Mouse (Mus musculus): Measurements from ENCODE around the gene Misp.

DNA sequence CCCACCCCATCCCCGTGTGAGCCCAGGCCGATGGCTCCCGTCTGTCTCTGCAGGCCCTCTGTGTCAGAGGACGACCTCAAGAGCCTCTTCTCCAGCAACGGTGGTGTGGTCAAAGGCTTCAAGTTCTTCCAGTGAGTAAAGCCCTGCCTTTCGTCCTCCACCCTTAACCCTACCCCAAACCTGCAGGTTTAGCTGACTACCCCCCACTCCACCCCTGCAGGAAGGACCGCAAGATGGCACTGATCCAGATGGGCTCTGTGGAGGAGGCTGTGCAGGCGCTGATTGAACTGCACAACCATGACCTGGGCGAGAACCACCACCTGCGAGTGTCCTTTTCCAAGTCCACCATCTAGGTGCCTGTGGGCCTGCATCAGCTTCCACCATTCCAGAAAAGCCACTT is 42.1 kb downstream of the Misp start:
- TF ChIP-seq CTCF (IDR thresholded peaks at IDR 0.05; ENCODE audit: low read depth, low read length) (no peak), POLR2A (IDR thresholded peaks at IDR 0.05; ENCODE audit: extremely low read depth, insufficient read depth, low read length) (no peak)

Measured in liver, adult 2 months (tissue).